Mouse (Mus musculus) forebrain, embryonic 11.5 days (tissue): ENCODE data around the gene Gm45208. TPM values are rescaled to one million over a fixed set of nuclear protein-coding genes. Genes with fewer than 3 reads are reported as not detected.

Source experiments
- ATAC-seq: fragments of 200-750 bp; cut with Nextera tagmentation; replicated peaks from 2 replicates; pipeline ENCODE4 v1.8.0; 2017; ENCODE audit warnings: moderate TSS enrichment; ENCODE audit not compliant: low FRiP score
- DNase-seq: peaks from one replicate; pipeline ENCODE4 v3.0.0-alpha.2; 2017; ENCODE audit warnings: low spot score
- H3K27ac ChIP-seq: fragments of 300-500 bp; sonication (generic); 2 replicates; pipeline ENCODE4 v1.5.1; 2014; ENCODE audit warnings: low read depth, low read length
- H3K27me3 ChIP-seq: fragments of 300-500 bp; sonication (generic); 2 replicates; pipeline ENCODE4 v1.6.1; 2014; ENCODE audit warnings: mild to moderate bottlenecking, low read length, mixed read lengths; ENCODE audit not compliant: control insufficient read depth, insufficient read depth
- H3K36me3 ChIP-seq: fragments of 300-500 bp; sonication (generic); 2 replicates; pipeline ENCODE4 v1.6.1; 2014; ENCODE audit warnings: mild to moderate bottlenecking, low read length, moderate library complexity, mixed read lengths; ENCODE audit not compliant: control insufficient read depth, insufficient read depth
- H3K4me1 ChIP-seq: fragments of 300-500 bp; sonication (generic); replicated peaks from 2 replicates; pipeline ENCODE4 v1.6.1; 2014; ENCODE audit warnings: low read length, mixed read lengths; ENCODE audit not compliant: control insufficient read depth, insufficient read depth
- H3K4me2 ChIP-seq: fragments of 300-500 bp; sonication (generic); 2 replicates; pipeline ENCODE4 v1.6.1; 2014; ENCODE audit warnings: low read depth, mild to moderate bottlenecking, low read length, moderate library complexity, mixed read lengths; ENCODE audit not compliant: severe bottlenecking
- H3K4me3 ChIP-seq: fragments of 300-500 bp; sonication (generic); 2 replicates; pipeline ENCODE4 v1.5.1; 2014; ENCODE audit warnings: low read depth, low read length
- H3K9ac ChIP-seq: fragments of 300-500 bp; sonication (generic); 2 replicates; pipeline ENCODE4 v1.6.1; 2014; ENCODE audit warnings: low read length
- H3K9me3 ChIP-seq: fragments of 300-500 bp; sonication (generic); 2 replicates; pipeline ENCODE4 v1.6.1; 2016; ENCODE audit warnings: low read length, mixed read lengths; ENCODE audit not compliant: control insufficient read depth
- WGBS: fragments of 180-500 bp; shearing (Covaris S2); extraction: QIAGEN DNeasy Blood & Tissue Kit; methylation state at CpG from one replicate; pipeline ENCODE4 v1.1.7; 2014; 5-methylcytosine and 5-hydroxymethylcytosine counted together
- polyA plus RNA-seq: library from polyadenylated mRNA; unstranded; fragments of >200 nt; fragmentation: Nextera tagmentation; extraction: Ambion mirVana; gene quantifications from 2 replicates; pipeline ENCODE4 v1.2.1, GENCODE M21; 2014

Gm45208 gene
- polyA plus RNA-seq, 1 experiment from 2014 or later: not detected

GRCm38 (mm10) chrX:7772766-7773165, 50.7 kb downstream of the Gm45208 start:
- Histone ChIP-seq H3K9ac (no peak overlapping the region), H3K4me1 (no peaks in the 10 kb centered on the region), H3K27me3 (no peaks in the 10 kb centered on the region), H3K4me2 (no peak overlapping the region), H3K9me3 (no peaks in the 10 kb centered on the region), H3K4me3 (no peak overlapping the region), H3K27ac (no peak overlapping the region), H3K36me3 (no peaks in the 10 kb centered on the region; the same call in 1 of the 2 replicates)
- ATAC-seq (no peak), DNase-seq (no peak)
- WGBS: 39% methylated on average over 2 of the region's 2 CpGs

DNA sequence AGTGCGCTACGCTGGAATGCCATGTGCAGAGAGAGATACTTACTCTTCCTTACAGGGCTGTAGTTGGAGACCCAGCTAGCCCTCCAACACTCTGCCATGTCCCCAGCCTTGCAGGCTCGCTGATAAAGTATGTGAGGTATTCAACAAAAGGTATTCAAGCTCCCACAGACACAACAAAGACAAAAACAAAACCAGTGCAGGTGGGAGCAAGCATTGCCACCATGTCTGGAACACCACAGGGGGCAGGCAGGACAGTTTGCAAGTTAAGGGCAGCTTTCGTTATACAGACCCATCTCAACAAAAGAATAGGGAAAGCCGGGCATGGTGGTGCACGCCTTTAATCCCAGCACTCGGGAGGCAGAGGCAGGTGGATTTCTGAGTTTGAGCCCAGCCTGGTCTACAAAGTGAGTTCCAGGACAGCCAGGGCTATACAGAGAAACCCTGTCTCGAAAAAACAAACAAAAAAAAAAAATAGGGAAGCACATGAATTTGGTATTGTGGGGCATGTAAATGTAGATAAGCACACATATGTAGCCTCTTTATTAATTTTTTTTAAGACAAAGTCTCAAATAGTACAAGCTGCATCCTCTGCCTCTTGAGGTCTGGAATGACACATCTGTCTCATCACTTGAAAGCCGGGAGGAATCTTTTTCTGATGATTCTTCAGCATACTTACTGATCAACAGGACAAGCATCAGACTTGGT, 53.6 kb downstream of the Gm45208 start:
- H3K4me3 ChIP-seq: no peak overlapping the region
- H3K27ac ChIP-seq: no peak overlapping the region
- no peaks in the 10 kb centered on the region for H3K9me3 ChIP-seq
- no peaks in the 10 kb centered on the region for H3K36me3 ChIP-seq
- no peak overlapping the region for H3K9ac ChIP-seq
- no peak overlapping the region for H3K4me2 ChIP-seq
- no peaks in the 10 kb centered on the region for H3K4me1 ChIP-seq
- WGBS: 73% methylated on average over 9 of the region's 9 CpGs
- no peak for DNase-seq
- no peak for ATAC-seq
- no peaks in the 10 kb centered on the region for H3K27me3 ChIP-seq

GRCm38 (mm10) chrX:7776329-7777082, 54.5 kb downstream of the Gm45208 start:
- no peaks in the 10 kb centered on the region for H3K4me1 ChIP-seq
- ATAC-seq (peak; percentile 61; the same call in 1 of the 2 replicates), DNase-seq (peak; percentile 72)
- no peaks in the 10 kb centered on the region for H3K36me3 ChIP-seq
- WGBS: 46% methylated on average over 8 of the region's 8 CpGs
- H3K4me3 ChIP-seq: no peak overlapping the region
- no peak overlapping the region for H3K9ac ChIP-seq
- H3K4me2 ChIP-seq: no peak overlapping the region
- H3K9me3 ChIP-seq: no peaks in the 10 kb centered on the region
- H3K27me3 ChIP-seq: no peaks in the 10 kb centered on the region
- no peak overlapping the region for H3K27ac ChIP-seq

DNA sequence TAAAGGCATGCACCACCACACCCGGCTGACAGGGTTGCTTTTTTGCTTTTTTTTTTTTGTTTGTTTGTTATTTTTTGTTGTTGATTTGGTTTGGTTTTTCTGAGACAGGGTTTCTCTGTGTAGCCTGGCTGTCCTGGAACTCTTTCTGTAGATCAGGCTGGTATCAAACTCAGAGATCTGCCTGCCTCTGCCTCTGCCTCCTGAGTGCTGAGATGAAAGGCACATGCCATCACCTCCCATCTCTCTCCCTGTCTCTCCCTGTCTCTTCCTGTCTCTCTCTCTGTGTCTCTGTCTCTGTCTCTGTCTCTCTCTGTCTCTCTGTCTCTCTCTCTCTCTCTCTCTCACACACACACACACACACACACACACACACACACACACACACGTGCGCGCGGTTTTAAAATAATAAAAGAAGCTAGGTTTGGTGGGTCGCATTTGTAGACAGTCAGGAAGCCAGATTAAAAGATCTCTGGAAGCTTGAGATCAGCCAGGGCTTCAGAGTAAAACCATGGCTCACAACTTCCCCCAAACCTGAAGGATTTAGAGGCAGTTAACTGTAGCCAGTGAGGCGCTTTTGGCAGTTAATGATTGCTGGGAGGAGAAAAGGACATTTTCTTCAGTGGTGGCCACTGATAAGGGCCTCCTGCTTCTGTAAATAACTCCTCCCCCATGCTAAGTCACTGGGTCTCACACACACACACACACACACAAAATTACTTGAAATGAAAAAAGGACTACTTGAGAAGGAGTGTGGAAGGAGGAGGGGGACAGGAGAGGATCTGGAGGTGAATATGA, 56.6 kb downstream of the Gm45208 start:
- ATAC-seq: no peak
- no peak for DNase-seq
- no peak overlapping the region for H3K27ac ChIP-seq
- no peaks in the 10 kb centered on the region for H3K36me3 ChIP-seq
- WGBS: 69% methylated on average over 7 of the region's 7 CpGs
- no peaks in the 10 kb centered on the region for H3K4me1 ChIP-seq
- H3K4me2 ChIP-seq: no peak overlapping the region
- no peaks in the 10 kb centered on the region for H3K27me3 ChIP-seq
- no peak overlapping the region for H3K9ac ChIP-seq
- no peak overlapping the region for H3K4me3 ChIP-seq
- no peaks in the 10 kb centered on the region for H3K9me3 ChIP-seq

DNA sequence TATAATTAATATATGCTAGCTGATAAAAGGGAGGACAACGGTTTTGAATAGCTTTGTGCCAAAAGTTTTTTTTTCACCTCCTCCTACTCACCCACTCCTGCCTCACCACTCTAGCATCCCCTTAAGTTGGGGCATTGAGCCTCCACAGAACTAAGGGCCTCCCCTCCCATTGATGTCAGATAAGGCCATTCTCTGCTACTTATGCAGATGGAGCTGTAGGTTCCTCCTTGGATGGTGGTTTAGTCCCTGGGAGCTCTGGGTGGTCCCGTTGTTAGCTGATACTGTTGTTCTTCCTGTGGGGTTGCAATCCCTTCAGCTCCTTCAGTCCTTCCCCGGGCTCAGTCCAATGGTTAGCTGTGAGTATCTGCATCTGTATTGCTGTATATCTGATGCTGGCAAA, 57.2 kb downstream of the Gm45208 start:
- no peaks in the 10 kb centered on the region for H3K9me3 ChIP-seq
- ATAC-seq: no peak
- DNase-seq: no peak
- no peaks in the 10 kb centered on the region for H3K36me3 ChIP-seq
- H3K4me1 ChIP-seq: no peaks in the 10 kb centered on the region
- H3K27ac ChIP-seq: no peak overlapping the region
- H3K4me2 ChIP-seq: no peak overlapping the region
- no peak overlapping the region for H3K4me3 ChIP-seq
- no peaks in the 10 kb centered on the region for H3K27me3 ChIP-seq
- no peak overlapping the region for H3K9ac ChIP-seq
- WGBS: 16% methylated on average over 3 of the region's 3 CpGs

Other genes with a start within 250 kb of the Gm45208 start
- gene Foxp3, start 148.6 kb upstream of the Gm45208 start, polyA plus RNA-seq: not detected in 2 replicates
- 2.2 and 3.3 TPM in 2 replicates for gene Ppp1r3f, start 148.0 kb upstream of the Gm45208 start, polyA plus RNA-seq
- gene Ccdc22, start 116.7 kb upstream of the Gm45208 start, polyA plus RNA-seq: 33.4 and 33.6 TPM in 2 replicates
- not detected in 2 replicates for gene Cacna1f, start 115.2 kb upstream of the Gm45208 start, polyA plus RNA-seq
- 12.3 and 12.6 TPM in 2 replicates for gene Syp, start 83.8 kb upstream of the Gm45208 start, polyA plus RNA-seq
- 2.6 and 2.9 TPM in 2 replicates for gene Prickle3, start 65.0 kb upstream of the Gm45208 start, polyA plus RNA-seq
- gene Plp2, start 50.9 kb upstream of the Gm45208 start, polyA plus RNA-seq: 54.0 and 64.5 TPM in 2 replicates
- 0.47 TPM in 1 of 2 replicates, not detected in the other for gene Magix, start 41.0 kb upstream of the Gm45208 start, polyA plus RNA-seq
- 44.6 and 47.0 TPM in 2 replicates for gene Gpkow, start 25.1 kb upstream of the Gm45208 start, polyA plus RNA-seq
- gene Wdr45, start 7.9 kb upstream of the Gm45208 start, polyA plus RNA-seq: 14.2 and 17.2 TPM in 2 replicates
- gene Praf2, start 6.2 kb downstream of the Gm45208 start, polyA plus RNA-seq: 88.7 and 94.0 TPM in 2 replicates
- gene Ccdc120, start 28.7 kb downstream of the Gm45208 start, polyA plus RNA-seq: 22.8 and 27.8 TPM in 2 replicates
- gene Tfe3, start 40.3 kb downstream of the Gm45208 start, polyA plus RNA-seq: 23.6 and 24.8 TPM in 2 replicates
- 56.2 and 57.2 TPM in 2 replicates for gene Gripap1, start 67.5 kb downstream of the Gm45208 start, polyA plus RNA-seq
- gene Kcnd1, start 100.0 kb downstream of the Gm45208 start, polyA plus RNA-seq: 1.2 and 1.4 TPM in 2 replicates
- 37.3 and 37.6 TPM in 2 replicates for gene Otud5, start 119.1 kb downstream of the Gm45208 start, polyA plus RNA-seq
- gene Pim2, start 156.0 kb downstream of the Gm45208 start, polyA plus RNA-seq: 10.7 TPM in 2 replicates
- gene Slc35a2, start 161.8 kb downstream of the Gm45208 start, polyA plus RNA-seq: 10.9 and 12.6 TPM in 2 replicates
- 141 and 144 TPM in 2 replicates for gene Pqbp1, start 177.0 kb downstream of the Gm45208 start, polyA plus RNA-seq
- gene Timm17b, start 177.1 kb downstream of the Gm45208 start, polyA plus RNA-seq: 161 and 188 TPM in 2 replicates
- gene Gm10491, start 185.6 kb downstream of the Gm45208 start, polyA plus RNA-seq: not detected in 2 replicates
- not detected in 2 replicates for gene Gm10490, start 187.3 kb downstream of the Gm45208 start, polyA plus RNA-seq
- 18.0 and 23.4 TPM in 2 replicates for gene Pcsk1n, start 197.6 kb downstream of the Gm45208 start, polyA plus RNA-seq
- not detected in 2 replicates for gene Eras, start 206.4 kb downstream of the Gm45208 start, polyA plus RNA-seq
- gene Hdac6, start 225.6 kb downstream of the Gm45208 start, polyA plus RNA-seq: 69.4 and 80.0 TPM in 2 replicates